Mouse (Mus musculus) embryonic facial prominence, embryonic 14.5 days (tissue): ENCODE results near the gene Sepsecs. TPM values are rescaled to one million over a fixed set of nuclear protein-coding genes. Genes with fewer than 3 reads are reported as not detected.

Source experiments
- ATAC-seq: fragments of 200-750 bp; cut with Nextera tagmentation; 2 replicates; pipeline ENCODE4 v1.8.0; 2017; ENCODE audit warnings: low read depth, moderate number of reproducible peaks, moderate TSS enrichment
- DNase-seq: peaks from one replicate; pipeline ENCODE4 v3.0.0-alpha.2; 2015; ENCODE audit warnings: low spot score
- H3K27ac ChIP-seq: fragments of 300-500 bp; sonication (generic); replicated peaks from 2 replicates; pipeline ENCODE4 v1.5.1; 2014; ENCODE audit warnings: low read depth, mild to moderate bottlenecking, low read length, moderate library complexity
- H3K27me3 ChIP-seq: fragments of 300-500 bp; sonication (generic); replicated peaks from 2 replicates; pipeline ENCODE4 v1.6.1; 2014; ENCODE audit warnings: low read length; ENCODE audit not compliant: control insufficient read depth, insufficient read depth
- H3K36me3 ChIP-seq: fragments of 300-500 bp; sonication (generic); 2 replicates; pipeline ENCODE4 v1.6.1; 2014; ENCODE audit warnings: low read length, mixed read lengths; ENCODE audit not compliant: control insufficient read depth, insufficient read depth
- H3K4me1 ChIP-seq: fragments of 300-500 bp; sonication (generic); 2 replicates; pipeline ENCODE4 v1.6.1; 2014; ENCODE audit warnings: antibody characterized with exemption, low read length; ENCODE audit not compliant: control insufficient read depth, insufficient read depth
- H3K4me2 ChIP-seq: fragments of 300-500 bp; sonication (generic); 2 replicates; pipeline ENCODE4 v1.6.1; 2014; ENCODE audit warnings: low read depth, mild to moderate bottlenecking, low read length, moderate library complexity, mixed read lengths
- H3K4me3 ChIP-seq: fragments of 300-500 bp; sonication (generic); 2 replicates; pipeline ENCODE4 v1.5.1; 2014; ENCODE audit warnings: low read depth, mild to moderate bottlenecking, low read length
- H3K9ac ChIP-seq: fragments of 300-500 bp; sonication (generic); 2 replicates; pipeline ENCODE4 v1.6.1; 2014; ENCODE audit warnings: low read depth, mild to moderate bottlenecking, low read length, moderate library complexity, mixed read lengths
- H3K9me3 ChIP-seq: fragments of 300-500 bp; sonication (generic); 2 replicates; pipeline ENCODE4 v1.6.1; 2016; ENCODE audit warnings: low read length; ENCODE audit not compliant: control insufficient read depth
- WGBS: fragments of 180-500 bp; shearing (Covaris S2); extraction: QIAGEN DNeasy Blood & Tissue Kit; methylation state at CpG from one replicate; pipeline ENCODE4 v1.1.7; 2014; 5-methylcytosine and 5-hydroxymethylcytosine counted together
- polyA plus RNA-seq: library from polyadenylated mRNA; unstranded; fragments of >200 nt; fragmentation: Nextera tagmentation; extraction: Ambion mirVana; gene quantifications from 2 replicates; pipeline ENCODE4 v1.2.1, GENCODE M21; 2014

The Sepsecs gene
- polyA plus RNA-seq, 1 experiment from 2014 or later = 9.8 TPM

DNA sequence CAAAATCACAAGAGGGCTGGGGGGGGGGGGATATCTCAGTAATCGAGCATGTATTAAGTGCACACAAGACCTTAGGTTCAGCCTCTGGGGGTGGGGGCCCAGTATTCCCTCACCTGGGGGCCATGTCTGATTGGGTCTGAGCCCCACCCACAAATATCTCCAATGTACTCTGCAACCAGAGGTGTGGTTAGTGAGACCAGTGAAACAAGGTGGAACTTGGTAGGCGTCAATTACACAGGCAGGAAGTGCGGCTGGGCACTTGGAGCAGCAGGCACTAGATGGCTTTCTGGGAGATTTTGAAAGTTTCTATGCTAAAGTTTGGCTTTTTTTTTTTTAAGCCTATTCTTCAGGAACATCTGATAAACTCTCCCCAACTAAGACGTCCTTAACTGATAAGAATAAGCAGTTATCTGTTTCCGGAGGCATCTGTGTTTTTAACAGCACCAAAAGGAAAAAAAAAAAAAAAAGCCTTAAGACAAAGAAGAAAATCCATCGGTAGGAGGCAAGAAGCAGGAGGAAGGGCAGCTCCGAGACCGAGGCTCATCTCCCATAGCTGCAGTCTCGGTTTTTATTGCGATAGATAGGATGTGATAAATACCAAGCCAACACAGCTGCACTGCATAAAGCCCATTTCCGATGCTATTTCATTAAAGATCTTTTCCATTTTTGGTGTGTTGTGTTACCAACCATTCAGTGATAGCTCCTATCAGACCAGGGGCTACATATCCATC, 33.3 kb downstream of the Sepsecs start:
- Histone ChIP-seq H3K9ac (no peak overlapping the region), H3K4me3 (no peak overlapping the region), H3K27ac (no peak overlapping the region), H3K9me3 (no peaks in the 10 kb centered on the region), H3K36me3 (peaks cover 5% of the 10 kb centered on the region; the same call in 1 of the 2 replicates), H3K27me3 (no peaks in the 10 kb centered on the region), H3K4me2 (no peak overlapping the region), H3K4me1 (no peaks in the 10 kb centered on the region)
- 75% methylated on average over 11 of the region's 11 CpGs for WGBS
- no peak for ATAC-seq
- DNase-seq = no peak

DNA sequence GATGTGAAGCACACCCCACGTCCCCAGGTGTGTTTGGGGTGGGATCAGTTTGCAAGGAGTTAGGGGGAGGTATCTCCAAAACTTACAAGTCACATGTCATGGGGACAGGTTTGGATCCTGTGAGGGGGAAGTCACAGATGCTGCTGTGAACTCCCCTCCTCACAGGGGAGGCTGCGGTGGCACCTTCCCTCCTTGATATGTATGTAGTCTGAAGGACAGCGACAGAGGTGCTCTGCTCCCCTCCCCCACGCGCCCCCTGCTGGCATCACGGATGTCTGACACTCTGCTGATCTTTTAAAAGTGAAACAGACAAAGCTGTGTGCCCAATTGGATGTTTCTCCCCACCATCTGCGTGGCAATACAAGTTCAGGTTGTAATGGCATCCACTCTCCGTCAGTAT, 35.5 kb downstream of the Sepsecs start:
- Histone ChIP-seq H3K4me2 (no peak overlapping the region), H3K4me3 (no peak overlapping the region), H3K4me1 (no peaks in the 10 kb centered on the region), H3K9ac (no peak overlapping the region), H3K27ac (no peak overlapping the region), H3K36me3 (no peaks in the 10 kb centered on the region), H3K27me3 (no peaks in the 10 kb centered on the region), H3K9me3 (no peaks in the 10 kb centered on the region)
- DNase-seq = no peak
- peak; percentile 61; the same call in 1 of the 2 replicates for ATAC-seq
- 24% methylated on average over 8 of the region's 8 CpGs for WGBS

DNA sequence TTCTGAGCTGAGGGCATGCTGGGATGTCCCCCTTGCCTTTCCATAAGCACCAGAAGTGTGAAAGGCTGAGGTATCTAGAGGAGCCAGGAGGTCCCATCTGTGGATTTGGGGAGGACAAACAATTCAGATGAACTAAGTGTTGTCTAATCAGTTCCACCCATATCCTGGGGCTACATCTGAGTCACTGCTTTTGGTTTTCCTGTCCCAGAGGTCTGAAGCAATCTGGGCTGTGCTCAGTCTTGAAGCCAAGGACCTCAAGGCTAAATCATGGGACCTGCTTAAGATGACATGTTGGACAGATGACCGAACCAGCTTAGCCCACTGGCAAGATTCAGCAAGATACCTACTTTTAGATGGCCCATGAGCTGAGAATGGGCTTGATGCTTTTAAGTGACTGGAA, 39.0 kb downstream of the Sepsecs start:
- DNase-seq (no peak), ATAC-seq (no peak)
- Histone ChIP-seq H3K4me2 (no peak overlapping the region), H3K27me3 (no peaks in the 10 kb centered on the region), H3K36me3 (no peaks in the 10 kb centered on the region), H3K9ac (no peak overlapping the region), H3K27ac (no peak overlapping the region), H3K4me3 (no peak overlapping the region), H3K4me1 (0 out of 2 replicates have a peak, but pooled peaks cover 9% of the 10 kb centered on the region), H3K9me3 (no peaks in the 10 kb centered on the region)
- 83% methylated on average over 1 of the region's 1 CpGs for WGBS

DNA sequence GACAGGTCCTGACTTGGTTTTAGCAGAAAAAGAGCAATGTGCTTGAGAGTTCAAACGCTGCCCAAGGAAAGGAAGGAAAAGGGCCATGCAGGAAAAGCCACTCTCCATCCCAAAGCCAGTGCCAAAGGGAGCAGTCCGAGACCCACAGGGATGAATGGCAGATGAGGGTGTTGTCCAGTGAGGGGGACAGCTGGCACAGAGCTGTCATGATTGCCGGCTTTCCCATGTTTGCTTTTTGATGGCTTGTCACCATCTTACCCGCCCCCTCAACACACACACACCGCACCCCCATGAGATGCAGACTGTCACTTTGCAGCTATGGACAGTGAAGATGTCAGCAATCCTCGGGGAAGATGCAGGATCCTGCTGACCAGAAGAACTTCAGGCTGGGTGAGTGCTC, 40.3 kb downstream of the Sepsecs start:
- WGBS = 75% methylated on average over 6 of the region's 6 CpGs
- DNase-seq = no peak
- ATAC-seq = no peak
- Histone ChIP-seq H3K36me3 (no peaks in the 10 kb centered on the region), H3K4me2 (no peak overlapping the region), H3K4me3 (no peak overlapping the region), H3K4me1 (0 out of 2 replicates have a peak, but pooled peaks cover 9% of the 10 kb centered on the region), H3K9me3 (no peaks in the 10 kb centered on the region), H3K9ac (no peak overlapping the region), H3K27me3 (no peaks in the 10 kb centered on the region), H3K27ac (no peak overlapping the region)

DNA sequence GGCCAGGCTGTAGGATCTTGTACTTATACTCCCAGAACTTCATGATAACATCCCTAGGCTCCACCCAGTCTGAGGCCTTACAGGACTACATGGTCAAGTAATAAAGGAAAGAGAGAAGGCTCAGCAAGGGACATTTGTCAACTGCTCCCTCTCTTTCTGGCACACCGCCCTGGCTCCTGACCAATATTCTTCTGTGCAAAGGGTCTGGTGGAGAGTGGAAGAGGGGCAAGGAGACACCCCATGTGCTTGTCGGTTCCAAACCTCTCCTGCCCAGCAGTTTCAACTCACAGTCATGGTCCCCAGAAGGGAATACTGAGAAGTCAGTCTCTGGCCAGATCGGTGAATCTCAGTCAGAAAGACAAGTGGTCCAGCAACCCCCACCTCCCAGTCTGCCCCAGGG, 40.7 kb downstream of the Sepsecs start:
- WGBS = 74% methylated on average over 3 of the region's 3 CpGs

DNA sequence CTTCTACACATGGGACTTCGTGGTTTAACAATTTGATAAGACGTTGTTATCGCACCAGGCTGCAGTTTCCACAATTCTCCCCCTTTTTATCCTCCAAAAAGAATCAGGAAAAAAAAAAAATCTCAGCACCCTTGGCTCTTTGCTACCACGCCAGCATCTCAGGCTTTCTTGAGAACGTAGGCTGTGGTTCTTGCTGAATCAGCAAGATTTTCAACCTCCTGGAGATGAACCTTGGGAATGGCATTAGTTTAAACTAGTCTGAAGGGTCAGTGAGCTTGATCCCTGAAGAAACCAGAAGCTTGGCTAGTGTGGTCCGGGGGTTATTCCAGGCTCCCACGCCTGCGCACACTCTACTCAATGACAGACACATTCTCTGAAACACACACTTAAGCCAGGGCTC, 41.8 kb downstream of the Sepsecs start:
- Histone ChIP-seq H3K4me3 (no peak overlapping the region), H3K4me2 (no peak overlapping the region), H3K9ac (no peak overlapping the region), H3K4me1 (0 out of 2 replicates have a peak, but pooled peaks cover 9% of the 10 kb centered on the region), H3K27ac (no peak overlapping the region), H3K36me3 (no peaks in the 10 kb centered on the region), H3K27me3 (no peaks in the 10 kb centered on the region), H3K9me3 (no peaks in the 10 kb centered on the region)
- WGBS = 82% methylated on average over 8 of the region's 8 CpGs
- ATAC-seq = no peak
- no peak for DNase-seq

More for the DNA sequence above, 40.7 kb downstream of the Sepsecs start:
- Histone ChIP-seq H3K27me3 (no peaks in the 10 kb centered on the region), H3K9me3 (no peaks in the 10 kb centered on the region), H3K9ac (no peak overlapping the region), H3K4me1 (0 out of 2 replicates have a peak, but pooled peaks cover 9% of the 10 kb centered on the region), H3K4me2 (no peak overlapping the region), H3K27ac (no peak overlapping the region), H3K36me3 (no peaks in the 10 kb centered on the region), H3K4me3 (no peak overlapping the region)
- DNase-seq = no peak
- no peak for ATAC-seq

DNA sequence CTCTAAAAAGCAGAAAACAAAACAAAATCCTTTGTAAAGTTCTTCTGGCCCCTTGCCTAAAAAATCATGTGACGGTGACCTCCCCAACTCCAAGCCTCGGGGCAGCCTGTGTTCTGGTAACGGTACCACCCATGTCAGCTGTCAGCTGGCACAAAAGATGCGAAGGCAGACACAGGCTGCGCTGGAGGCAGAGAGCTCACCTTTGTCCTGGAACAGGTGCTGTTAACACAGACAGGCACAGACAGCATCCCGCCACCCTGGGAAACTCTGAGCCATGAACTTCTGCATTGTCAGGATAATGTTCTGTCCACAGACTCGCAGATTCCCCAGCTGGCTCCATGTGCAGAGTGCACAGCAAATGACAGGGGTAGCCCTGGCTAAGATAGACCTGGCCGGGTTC, 43.4 kb downstream of the Sepsecs start:
- 25% methylated on average over 8 of the region's 8 CpGs for WGBS
- no peaks in the 10 kb centered on the region for H3K9me3 ChIP-seq
- no peak overlapping the region for H3K4me3 ChIP-seq
- H3K4me1 ChIP-seq = 0 out of 2 replicates have a peak, but pooled peaks cover 9% of the 10 kb centered on the region
- peak; percentile 63 for DNase-seq
- peak overlapping the region; percentile 69; the same call in 1 of the 2 replicates for H3K27ac ChIP-seq
- no peaks in the 10 kb centered on the region for H3K27me3 ChIP-seq
- no peaks in the 10 kb centered on the region for H3K36me3 ChIP-seq
- H3K4me2 ChIP-seq = peak overlapping the region; percentile 13
- peak; percentile 10; the same call in 1 of the 2 replicates for ATAC-seq
- H3K9ac ChIP-seq = peak overlapping the region; percentile 10

DNA sequence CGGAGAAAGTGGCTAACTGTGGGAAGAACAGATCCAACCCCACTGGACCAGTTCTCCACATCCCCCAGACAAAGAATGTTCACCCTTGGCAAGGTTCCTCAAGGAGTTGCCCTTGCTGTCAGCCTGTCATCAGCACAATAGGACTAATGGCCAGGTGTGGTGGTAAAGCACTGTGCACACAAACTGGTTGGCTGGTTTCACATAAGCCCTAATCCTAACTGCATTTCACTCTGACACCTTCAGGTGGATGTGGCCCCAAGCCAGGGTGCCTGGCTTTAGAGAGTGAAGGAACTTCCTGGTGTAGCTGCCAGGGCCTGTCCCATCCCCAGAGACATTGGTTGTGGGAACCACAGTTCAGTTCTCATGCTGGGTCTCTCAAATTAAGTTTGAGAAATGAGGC, 44.6 kb downstream of the Sepsecs start:
- H3K4me2 ChIP-seq = no peak overlapping the region
- WGBS = 82% methylated on average over 1 of the region's 1 CpGs
- ATAC-seq = peak; percentile 89
- H3K9me3 ChIP-seq = no peaks in the 10 kb centered on the region
- no peak overlapping the region for H3K9ac ChIP-seq
- no peaks in the 10 kb centered on the region for H3K27me3 ChIP-seq
- H3K27ac ChIP-seq = no peak overlapping the region
- H3K36me3 ChIP-seq = no peaks in the 10 kb centered on the region
- H3K4me3 ChIP-seq = no peak overlapping the region
- peak; percentile 87 for DNase-seq
- H3K4me1 ChIP-seq = 0 out of 2 replicates have a peak, but pooled peaks cover 9% of the 10 kb centered on the region

DNA sequence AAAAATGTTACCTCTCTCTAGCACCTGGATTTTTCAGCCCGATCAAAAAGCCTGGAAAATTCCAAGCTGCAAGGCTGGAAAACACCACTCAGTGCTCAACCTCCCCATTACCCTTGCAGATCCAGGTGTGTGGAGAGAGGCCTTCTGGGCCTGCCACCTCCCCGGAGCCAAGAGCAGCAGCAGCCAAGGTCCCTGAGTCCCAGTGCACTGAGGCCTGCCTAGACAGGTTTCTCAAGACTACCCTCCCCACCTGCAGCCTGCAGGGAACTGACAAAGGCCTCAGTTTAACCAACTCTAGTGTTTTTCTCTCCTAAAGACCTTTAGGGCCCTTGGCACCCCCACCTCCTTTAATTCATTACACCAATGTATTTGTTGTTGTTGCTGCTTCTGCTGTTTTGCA, 46.4 kb downstream of the Sepsecs start:
- H3K4me3 ChIP-seq = no peak overlapping the region
- no peak overlapping the region for H3K9ac ChIP-seq
- 68% methylated on average over 2 of the region's 2 CpGs for WGBS
- peak; percentile 70 for DNase-seq
- ATAC-seq = peak; percentile 24; the same call in 1 of the 2 replicates
- H3K4me1 ChIP-seq = peaks cover 13% of the 10 kb centered on the region
- no peak overlapping the region for H3K4me2 ChIP-seq
- no peaks in the 10 kb centered on the region for H3K36me3 ChIP-seq
- no peak overlapping the region; the same call in 1 of the 2 replicates for H3K27ac ChIP-seq
- no peaks in the 10 kb centered on the region for H3K27me3 ChIP-seq
- no peaks in the 10 kb centered on the region for H3K9me3 ChIP-seq
